Mouse (Mus musculus) cerebellum, adult 18-20 months (tissue): ENCODE data around the gene Eef1e1.
"Not testable (repeated sequence)": the region's sequence is repeated elsewhere in the genome, so short reads cannot be mapped to it uniquely, and the experiment has no call there.

ENCODE experiments used
- DNase-seq, 2 experiments: peaks; one replicate each; pipeline ENCODE4 v3.0.0; 2021

The Eef1e1 gene

GRCm38 (mm10) chr13:38658528-38659280 lies at the start of gene Eef1e1:
Gene Eef1e1 (minus strand): TSS chr13:38659058.
- DNase-seq: peak; percentile 94 to 97

GRCm38 (mm10) chr13:38690845-38691244 lies 32.0 kb upstream of the Eef1e1 start:
- DNase-seq: no peak

GRCm38 (mm10) chr13:38690028-38690427 lies 31.2 kb upstream of the Eef1e1 start:
- DNase-seq: peak in 1 of 2 experiments; percentile 11

DNA sequence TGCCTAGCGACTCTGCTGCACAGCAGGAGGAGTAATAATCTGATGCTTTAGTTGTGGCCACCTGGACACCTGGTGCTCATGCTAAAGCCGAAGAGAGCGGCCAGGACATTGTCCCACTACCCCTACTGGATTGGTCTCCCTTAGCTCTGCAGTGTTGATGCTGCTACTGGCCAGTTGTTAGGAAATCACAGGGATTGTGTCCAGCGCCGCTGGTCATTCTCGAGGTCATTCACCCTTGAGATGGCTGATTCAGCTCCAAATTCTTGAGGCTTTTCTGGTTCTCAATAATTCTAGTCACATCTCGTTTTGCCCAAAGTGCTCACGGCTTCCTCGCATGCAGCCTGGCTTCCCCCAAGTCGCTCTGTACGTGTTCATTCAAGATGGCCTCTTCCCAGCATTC lies 29.9 kb upstream of the Eef1e1 start:
- DNase-seq: no peak

GRCm38 (mm10) chr13:38672336-38672735 lies 13.5 kb upstream of the Eef1e1 start:
- no peak for DNase-seq

DNA sequence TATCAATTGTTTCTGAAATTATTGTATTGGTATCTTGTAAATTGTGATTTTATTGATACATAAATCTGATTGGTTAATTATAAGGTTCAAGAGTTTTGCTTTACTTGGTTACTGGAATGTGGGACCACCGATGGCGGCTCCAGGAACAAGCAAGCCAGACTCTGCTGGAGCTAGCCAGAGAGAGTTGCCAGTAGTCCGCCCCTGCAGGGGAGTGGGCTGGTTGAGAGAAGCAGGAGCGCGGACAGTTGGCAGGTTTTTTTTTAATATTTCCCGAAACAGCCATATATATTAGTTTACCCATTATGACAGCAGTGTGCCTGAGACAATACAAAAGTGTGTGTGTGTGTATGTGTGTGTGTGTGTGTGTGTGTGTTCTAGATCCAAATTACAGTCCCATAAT lies 12.6 kb upstream of the Eef1e1 start:
- not testable (repeated sequence) for DNase-seq

GRCm38 (mm10) chr13:38670051-38670450 lies 11.2 kb upstream of the Eef1e1 start:
- no peak for DNase-seq

DNA sequence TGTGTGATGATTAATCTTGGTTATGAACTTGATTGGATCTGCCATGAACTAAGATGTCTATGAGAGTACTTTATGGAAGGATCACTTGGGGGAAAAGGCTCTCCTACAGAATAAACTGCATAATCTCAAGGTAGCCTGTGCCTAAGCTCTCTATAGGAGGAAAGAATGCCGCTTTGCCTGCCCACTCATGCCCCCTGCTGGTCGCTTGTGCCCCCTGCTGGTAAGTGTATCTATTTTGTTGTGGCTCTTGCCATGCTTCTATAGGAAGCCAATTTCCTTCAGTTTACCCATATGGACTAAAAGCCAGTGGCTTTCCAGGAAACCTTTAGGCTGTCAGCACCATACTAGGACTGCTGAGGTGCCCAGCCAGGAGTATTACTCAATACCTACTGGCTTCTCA lies 9.7 kb upstream of the Eef1e1 start:
- no peak for DNase-seq

DNA sequence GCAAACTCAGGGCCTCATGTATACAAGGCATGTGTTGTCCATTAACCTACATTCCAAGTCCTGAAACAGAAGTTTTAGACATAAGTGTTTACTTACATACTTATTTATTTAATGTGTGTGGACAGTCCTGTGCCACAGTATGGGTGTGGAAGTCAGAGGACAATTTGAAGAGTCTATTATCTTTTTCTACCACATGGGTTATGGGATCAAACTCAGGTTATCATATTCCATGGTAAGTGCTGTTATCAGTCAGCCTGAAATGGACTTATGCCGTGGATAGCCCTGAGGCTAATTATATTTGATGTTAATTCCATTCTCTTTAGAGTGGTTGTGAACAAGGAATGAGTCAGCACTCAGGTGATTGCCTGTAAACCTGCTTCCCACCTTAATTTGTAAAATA lies 5.9 kb upstream of the Eef1e1 start:
- no peak for DNase-seq

GRCm38 (mm10) chr13:38659524-38660136 lies 772 bp upstream of the Eef1e1 start:
- DNase-seq: no peak

DNA sequence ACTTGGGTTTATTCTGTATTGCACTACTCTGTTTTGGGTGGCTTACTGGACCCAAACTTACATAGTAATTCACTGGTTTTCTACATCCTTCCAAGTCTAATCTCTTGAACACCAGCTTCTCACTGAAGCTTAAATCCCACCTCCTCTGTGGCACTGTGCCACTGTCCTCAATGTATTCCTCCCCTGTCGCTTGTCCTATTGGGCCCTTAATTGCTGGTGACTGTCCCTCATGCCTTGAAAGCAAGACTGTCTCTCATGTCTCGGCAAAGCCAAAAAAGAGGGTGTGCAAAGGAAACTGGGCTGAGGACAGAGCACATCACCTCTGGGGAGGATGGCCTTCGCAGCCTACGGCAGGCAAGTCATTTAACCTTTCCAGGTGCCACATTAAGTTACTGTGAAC lies 993 bp downstream of the Eef1e1 start:
- DNase-seq: no peak

GRCm38 (mm10) chr13:38650292-38650691 lies 8.6 kb downstream of the Eef1e1 start:
- DNase-seq: no peak

DNA sequence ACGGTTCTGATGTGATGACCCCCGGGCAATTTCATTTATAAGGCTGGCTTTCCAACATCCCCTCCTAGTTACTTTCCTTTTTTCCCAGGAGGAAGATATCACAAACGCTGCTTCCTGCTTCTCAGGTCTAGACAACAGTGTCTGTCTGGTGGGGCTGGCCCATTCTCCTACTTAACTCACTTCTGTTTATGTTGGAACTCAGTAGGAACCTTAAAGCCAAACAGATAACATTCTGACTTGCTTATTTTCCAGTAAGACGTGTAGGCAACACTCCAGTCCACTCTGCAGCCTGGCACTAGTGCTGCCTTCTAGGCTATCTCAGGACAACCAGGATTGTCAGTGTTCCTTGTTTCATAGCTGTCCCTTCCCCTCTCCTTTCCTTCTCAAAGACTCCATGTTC lies 9.8 kb downstream of the Eef1e1 start:
- no peak for DNase-seq

GRCm38 (mm10) chr13:38641414-38641813 lies 17.4 kb downstream of the Eef1e1 start:
- no peak for DNase-seq

DNA sequence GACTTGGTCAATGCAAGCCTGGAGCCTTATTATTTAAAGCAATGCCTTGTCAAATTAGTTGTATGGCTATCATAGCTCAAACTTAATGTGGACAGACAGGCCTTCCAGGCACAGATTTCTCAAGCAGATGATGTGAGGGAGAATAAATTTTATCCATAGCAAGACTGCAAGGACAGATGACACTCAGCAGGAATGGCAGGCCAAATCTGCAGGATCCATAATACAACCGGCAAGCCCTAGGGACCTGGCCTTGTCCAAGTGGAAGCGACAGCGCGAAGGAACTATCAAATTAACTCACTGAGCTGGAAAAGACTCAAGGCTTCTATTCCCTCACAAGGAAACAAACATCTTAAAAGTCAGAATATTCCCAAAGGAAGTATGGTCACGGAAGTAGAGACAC lies 17.9 kb downstream of the Eef1e1 start:
- no peak for DNase-seq

DNA sequence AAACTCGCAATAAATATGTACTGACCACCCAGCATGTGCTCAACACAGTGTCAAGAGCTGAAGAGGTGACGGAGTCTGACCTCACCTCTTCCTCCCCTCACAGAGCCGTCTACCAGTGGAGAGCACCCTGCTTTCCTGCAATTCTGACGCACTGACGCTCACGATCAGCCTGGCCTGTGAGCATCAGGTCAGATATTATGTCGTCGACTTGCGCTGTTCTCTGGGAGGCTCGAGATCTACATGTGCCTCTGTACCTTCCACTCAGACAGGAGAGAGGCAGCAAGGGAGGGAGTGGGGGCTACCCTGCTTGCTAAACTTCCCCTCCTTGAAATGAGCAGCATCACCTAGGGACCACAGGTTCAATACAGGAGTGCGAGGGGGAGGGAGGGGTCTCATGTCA lies 20.2 kb downstream of the Eef1e1 start:
- no peak for DNase-seq

GRCm38 (mm10) chr13:38634800-38635269 lies 24.0 kb downstream of the Eef1e1 start, which contains the start of gene Bloc1s5:
Gene Bloc1s5 (minus strand): TSS chr13:38635109.
- peak; percentile 95 to 97 for DNase-seq

- DNase-seq: peak; percentile 32 to 43
These were observed 24.5 kb downstream of the Eef1e1 start for GRCm38 (mm10) chr13:38634256-38634799.

DNA sequence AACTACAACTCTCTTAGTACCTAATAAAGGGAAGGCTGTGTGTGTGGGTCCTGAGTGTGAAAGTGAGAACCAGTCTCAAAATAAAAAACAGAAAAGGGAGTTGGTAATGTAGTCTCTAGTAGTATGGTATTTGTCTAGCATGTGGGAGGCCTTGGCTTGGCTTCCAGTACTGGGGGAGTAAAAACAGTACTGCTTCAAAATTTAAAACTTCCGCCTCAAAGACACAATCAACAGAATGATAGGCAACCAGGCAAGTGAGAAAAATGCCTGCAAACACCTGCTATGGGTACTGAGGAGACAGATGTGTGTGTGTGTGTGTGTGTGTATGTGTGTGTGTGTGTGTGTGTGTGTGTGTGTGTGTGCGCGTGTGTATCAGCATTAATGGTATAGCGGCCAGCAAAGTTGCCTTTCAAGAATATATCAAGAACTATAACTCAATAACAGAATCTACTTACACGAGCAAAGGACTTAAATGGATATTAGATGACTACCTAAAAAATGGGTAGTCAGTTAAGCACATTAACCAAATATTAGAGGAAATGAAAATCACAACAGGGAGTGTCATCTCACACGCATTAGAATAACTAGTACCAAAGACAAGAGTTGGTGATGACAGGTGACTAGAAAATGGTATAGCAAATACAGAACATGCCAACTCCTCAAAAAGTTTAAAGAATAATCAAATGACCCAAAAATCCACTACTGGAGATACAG lies 25.4 kb downstream of the Eef1e1 start:
- no peak for DNase-seq

GRCm38 (mm10) chr13:38632556-38632955 lies 26.3 kb downstream of the Eef1e1 start:
- DNase-seq: no peak

DNA sequence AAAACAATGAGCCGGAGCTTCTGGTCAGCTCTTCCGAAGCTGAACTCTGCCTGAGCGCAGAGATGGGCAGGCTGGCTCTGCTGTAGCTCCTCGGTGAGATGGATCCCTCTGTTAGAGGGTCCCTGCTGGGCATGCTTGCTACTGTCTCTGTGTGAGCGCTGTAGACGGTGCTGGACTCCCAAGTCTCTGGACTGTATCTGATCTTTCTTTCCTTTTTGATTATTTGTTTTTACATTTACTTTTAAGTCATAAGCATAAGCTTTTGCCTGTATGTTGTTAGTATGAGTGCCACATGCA lies 32.7 kb downstream of the Eef1e1 start:
- DNase-seq: no peak

DNA sequence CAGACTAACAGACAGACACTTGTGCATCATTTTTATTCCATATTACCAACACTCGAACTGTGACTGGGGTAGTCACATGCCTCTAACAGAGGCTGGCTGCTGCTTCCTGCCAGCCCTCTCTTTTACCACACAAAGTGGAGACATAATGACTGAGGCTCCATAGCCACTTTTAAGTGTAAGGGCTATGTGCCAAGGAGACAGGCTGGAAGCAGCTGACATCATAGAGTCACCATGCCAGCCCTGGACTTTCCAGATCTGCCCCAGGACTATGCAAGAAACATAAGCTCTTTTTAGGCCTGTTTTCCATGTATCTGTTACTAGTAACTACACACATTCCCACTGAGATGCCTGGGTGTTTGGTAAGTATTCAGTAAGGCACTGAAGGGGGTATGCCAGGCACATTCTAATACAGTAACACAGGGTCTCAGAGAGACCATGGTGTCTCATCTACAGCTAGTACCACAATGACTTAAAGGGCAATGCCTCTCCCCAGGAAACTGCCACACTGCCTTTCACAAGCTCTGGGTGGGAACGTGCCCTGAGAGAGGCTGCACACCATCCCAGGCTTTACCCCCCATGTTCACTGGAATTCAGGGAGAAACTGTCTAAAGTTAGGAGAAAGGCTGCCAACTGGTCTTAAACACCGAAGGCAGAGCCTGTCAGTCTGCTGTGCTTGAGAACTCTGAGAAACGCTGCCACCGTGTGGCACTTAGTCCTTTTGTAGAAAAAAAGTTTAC lies 33.2 kb downstream of the Eef1e1 start:
- DNase-seq: no peak
